Mouse (Mus musculus): ENCODE measurements around the gene Dtnb.
A peak's percentile ranks its signal among the peaks of the same experiment; 100 is the strongest.
"Not testable (repeated sequence)": the region's sequence is repeated elsewhere in the genome, so short reads cannot be mapped to it uniquely, and the experiment has no call there.

Dtnb gene

DNA sequence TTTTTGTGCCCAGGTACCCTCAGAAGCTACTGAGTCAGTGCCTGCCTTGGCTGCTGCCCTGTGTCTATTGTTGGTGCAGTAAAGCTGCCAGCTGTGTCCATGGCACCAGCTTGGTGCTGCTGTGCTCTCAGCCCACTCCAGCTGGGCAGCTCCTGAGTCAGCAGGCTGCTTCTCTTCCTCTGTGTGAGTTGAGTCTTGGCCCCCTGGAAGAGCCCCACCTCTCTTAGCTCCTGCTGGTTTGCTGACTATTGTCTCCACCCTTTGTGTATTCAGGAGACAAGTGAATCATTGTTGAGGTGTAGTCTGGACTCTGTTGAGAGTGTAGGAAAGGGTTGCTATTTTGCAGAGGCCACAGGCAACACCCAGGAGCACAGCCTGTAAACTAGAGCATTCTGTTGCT, 90.5 kb downstream of the Dtnb start:
- DNase-seq = no peak

DNA sequence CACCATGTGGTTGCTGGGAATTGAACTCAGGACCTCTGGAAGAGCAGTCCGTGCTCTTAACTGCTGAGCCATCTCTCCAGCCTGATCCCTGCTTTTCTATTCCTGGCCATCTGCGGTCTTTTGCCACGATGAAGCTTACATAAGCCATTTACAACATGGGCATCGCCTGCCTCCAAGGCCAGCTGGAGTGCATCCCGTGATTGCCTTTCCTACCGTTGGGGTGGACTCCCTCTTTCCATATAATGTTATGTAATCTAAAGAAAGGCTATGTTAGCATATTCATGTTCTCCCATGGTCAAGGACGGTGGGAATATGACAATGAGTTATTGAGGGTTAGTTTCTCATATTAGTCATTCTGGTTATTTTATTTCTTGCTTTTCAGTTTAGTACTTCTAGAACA, 91.2 kb downstream of the Dtnb start:
- no peak for DNase-seq

DNA sequence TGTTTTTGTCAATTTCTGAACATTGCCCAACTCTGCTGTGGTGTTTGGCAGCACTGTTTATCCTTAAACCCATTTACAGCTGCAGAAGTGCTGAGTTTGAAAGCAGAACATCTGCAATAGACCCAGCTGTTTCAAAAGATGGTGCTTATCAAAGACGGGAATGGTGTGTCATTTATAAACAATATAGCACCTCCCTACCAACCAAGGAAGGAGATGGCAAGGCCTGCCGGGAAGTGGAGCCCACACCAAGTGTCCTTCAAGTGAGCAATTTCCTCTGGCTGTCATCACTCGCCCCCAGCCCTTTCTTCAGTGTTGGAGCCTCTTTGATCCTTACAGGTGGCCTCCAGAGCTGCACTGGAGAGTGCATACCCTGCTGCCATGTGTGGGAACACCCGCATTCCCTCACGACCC, 97.8 kb downstream of the Dtnb start:
- no peak for DNase-seq

DNA sequence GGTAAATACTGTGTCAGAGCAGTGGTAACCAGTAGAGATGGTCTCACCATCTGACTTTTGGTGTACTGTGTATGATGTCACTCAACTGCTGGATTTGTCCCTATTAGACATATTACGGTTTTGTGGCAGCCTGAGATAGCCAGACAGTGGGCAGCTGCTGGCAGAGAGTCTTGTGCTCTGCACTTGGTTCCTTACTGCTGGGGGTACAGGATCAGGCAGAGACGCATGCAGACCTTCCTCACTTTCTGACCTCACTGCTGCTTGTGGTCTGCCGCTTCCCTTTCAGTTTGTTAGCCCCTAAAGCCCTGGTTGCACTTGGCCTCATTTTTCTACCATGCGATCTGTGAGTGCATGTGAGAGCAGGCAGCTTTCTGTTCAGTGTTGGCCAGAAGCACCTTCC, 98.9 kb downstream of the Dtnb start:
- DNase-seq = no peak

DNA sequence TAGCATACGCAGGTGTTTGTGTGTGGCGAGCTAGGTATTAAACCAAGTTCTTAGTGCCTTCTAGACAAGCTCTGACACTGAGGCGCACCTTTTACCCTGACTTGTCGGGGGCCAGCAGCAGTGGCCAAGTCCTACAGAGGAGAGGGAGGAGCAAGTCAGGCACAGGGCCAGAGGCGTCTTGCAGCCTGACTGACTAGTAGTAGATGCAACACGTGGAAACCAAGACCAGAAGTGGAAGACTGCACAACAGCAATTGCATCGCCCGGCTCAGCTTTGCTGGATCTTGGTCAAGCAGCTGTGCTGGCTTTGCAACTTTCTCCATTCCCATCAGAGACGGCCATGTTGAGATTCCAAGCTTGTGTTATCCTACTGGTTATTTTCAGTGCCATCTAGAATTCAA, 100.6 kb downstream of the Dtnb start:
- no peak for DNase-seq

DNA sequence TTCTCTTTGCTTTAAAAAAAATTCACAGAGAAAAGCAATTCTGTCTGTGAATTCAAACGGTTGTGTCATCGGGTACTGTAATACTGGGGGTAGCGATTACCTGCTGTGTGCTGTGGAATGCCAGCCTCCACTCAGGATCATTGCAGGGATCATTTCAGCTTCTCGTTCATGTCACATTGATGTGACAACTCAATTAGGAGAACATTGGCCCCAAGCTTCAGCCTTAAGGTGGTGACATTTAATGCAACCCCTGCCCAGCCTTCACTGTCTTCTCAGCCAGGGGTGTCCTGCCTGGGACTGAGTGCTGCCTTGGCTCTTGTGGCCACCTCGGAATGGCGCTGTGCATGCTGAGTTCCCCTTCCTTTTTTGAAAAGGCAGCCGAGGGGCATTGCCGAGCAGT, 101.7 kb downstream of the Dtnb start:
- DNase-seq = no peak

DNA sequence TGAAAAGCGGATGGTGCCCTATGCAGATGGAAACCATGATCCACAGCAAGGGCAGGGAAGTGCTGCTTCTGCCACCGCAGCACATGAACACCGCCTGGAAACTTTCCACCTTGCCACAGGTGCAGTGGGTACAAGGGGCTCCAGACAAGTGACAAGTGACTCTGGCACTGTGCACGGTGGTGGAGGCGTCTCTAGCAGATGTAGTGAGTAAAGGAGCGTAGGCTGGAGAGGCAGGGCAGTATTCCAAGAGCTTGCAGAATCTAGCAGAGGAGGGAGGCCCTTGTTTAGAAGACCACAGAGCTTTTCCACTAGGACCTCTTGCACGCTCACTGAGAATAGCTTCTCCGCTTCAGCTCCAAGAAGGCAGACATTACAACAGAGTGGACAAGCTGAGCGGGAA, 102.7 kb downstream of the Dtnb start:
- no peak for DNase-seq

DNA sequence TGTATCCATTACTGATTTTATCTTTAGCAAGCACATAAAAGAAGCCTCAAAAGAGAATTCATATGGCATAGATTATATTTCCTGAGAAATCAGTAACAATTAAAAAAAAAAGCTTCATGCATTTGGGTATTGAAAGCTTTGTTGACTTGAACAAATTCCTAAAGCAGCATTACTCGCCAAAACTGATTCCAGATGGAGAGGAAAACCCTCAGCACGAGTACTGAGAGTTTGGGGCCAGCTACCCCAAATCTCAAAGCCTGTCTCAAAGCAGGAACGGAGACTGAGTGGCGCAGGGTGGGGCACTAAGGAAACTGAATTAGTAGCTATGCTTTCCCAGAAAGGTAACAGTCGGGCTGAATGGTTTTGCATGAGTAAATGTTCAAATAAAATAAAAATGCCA, 108.5 kb downstream of the Dtnb start:
- DNase-seq = no peak

DNA sequence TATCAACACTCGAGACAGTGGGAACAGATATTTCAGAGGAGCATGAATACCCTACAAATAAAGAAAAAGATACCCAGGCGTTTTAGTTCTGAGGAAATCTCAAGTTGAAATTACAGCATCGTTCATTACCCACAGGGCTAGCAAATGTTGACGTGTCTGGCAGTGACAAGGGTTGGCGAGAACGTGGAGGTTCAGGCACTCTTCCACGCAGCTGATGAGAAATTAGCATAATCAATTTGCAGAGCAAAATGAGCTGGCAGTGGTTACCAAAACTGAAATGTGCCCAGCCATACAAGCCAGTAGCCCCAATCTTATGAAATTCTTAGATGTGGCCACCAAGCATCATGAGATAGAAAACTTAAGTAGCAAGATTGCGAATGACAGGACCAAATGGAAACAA, 110.9 kb downstream of the Dtnb start:
- no peak for DNase-seq

DNA sequence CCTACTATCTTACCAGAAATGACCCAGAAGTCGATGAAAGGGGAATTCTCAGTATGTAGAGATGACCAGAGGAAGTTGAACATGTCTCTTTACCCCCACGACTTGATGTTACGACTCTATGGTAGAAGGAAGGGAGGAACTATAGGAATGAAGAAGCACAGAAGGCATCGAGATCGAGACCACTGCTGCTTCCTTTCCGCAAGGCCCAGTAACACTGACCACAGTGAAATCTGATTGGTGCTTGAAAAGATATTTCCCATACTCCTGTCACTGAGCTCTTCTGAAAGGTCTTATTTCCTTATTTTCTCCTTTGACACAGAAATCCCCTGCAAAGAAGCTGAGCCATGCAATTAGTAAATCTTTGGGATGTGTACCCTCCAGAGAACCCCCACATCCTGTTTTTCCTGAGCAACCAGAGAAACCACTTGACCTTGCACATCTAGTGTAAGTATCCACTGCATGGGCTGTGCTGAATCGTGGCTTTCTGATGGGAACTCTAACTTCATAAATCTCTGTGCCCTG, 114.3 kb downstream of the Dtnb start:
- DNase-seq = no peak

DNA sequence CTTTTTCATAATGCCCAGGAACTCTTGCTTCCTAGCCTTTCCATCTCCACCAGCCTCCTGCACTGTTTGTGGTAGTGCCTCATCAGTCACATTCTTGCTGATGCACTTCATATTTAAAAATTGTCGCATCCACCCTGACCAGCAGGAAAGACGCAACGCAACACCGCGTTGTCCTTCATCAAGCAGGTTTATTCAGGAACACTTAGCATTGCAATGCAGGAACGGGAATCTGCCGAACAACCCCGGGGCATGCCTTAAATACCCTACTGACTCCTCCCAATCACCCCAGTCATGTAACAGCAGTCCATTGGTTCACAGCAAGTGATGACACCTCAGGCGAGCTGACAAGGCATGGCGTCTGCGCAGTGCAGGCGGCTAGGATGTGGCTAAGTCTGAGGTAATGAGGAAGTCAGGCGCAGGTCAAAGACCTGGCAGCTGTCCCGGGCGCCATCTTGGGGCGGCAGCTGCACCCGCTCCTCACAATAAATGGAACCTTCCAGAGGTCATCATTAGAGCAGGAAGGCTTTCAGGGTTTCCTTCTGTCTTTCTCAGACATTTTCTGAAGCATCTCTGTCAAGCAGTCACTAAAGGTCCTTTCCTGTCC, 118.8 kb downstream of the Dtnb start:
- DNase-seq = not testable (repeated sequence)

DNA sequence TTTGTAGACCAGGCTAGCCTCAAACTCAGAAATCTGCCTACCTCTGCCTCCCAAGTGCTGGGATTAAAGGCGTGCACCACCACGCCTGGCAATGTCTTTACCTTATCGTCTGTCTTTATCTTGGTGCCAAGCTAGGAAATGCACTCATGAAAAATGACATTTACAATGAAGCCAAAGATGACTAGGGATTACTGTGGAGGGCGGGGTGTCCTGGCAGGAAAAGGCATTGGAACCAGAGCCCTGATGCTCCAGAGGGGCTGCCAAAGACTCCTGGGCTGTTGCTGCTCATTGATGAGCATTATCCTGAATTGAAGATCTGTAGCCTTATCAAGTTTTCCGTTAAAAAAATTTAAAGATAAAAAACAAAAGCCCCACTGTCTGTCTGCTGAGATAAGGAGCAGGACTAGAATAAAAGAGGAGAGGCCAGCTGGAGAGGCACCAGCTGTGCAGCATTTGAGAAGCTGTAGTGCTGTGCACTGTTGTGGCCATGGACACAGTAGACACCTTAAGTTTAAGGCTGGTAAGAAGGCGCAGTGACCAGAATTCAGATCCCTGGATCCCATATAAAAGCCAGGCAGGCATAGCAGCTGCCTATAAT, 120.7 kb downstream of the Dtnb start:
- no peak for DNase-seq

DNA sequence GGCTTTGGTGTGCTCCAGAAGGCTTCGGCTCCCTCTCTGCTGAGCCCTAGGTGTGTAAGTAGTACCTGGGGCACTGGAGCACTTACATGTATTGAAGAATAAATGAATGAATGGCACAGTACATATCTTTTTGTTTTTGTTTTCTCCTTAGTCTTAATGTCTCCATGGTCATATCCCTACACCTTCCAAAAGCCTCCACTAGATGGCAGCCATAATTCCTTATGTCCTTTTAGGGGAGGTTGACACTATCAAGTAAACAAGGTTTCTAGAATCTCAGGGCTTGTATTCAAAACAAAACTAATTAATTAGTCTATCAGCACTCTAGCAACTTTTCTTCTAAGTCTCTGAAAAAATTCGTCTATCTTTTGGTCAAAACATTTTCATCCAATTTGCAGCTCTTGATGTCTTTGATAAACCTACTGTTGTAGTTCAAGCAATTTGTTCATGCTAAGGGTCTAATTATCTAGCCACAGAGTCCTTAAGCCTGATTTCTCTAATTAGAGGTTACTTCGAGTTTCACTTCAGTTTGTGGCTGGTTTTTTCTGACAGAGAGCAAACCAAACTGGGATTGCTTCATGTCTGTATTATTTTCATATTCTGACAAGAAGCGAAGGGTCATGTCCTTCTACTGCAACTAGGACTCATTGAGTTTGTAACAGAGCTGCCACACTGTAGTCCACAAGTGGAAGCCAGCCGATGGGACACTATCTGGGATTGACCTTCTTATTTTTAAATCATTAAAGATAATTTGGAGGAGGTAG, 123.7 kb downstream of the Dtnb start:
- peak in 1 of 2 experiments; percentile 32 for DNase-seq

DNA sequence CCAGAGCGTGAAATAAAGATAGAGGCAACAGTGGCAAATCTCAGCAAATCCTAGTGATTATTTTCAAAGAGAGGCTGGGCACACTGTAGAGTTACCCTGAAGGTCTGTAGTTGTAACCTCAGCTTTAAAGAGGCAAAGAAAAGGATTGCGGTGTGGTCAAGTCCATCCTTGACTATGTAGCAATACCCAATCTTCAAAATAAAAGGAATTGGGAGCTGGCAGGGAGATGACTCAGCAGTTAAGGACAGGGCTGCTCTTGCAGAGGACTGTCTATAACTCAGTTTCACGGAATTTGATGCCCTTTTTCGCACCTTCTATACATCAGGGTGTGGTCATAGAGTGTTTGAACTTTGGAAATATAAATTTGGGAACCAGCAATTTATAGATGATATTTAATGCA, 128.3 kb downstream of the Dtnb start:
- no peak for DNase-seq

DNA sequence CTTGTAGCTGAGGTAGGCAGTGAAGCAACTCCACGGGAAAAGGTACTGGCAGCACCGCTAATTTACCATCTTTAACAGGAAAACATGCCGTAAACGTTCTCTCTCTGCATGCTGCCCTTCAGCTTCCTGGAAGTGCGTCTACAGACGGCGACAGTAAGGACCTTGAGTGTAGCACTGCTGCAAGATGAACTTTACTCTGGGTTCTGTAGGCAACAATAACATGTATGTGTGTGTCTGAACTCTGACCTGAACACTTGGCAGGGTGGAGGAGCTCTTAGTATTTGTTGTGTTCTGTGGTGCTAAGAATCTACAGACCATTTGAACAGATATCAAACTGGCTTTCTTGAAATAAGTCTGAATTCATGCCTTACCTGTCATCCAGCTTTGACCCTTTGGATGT, 130.7 kb downstream of the Dtnb start:
- DNase-seq = no peak

DNA sequence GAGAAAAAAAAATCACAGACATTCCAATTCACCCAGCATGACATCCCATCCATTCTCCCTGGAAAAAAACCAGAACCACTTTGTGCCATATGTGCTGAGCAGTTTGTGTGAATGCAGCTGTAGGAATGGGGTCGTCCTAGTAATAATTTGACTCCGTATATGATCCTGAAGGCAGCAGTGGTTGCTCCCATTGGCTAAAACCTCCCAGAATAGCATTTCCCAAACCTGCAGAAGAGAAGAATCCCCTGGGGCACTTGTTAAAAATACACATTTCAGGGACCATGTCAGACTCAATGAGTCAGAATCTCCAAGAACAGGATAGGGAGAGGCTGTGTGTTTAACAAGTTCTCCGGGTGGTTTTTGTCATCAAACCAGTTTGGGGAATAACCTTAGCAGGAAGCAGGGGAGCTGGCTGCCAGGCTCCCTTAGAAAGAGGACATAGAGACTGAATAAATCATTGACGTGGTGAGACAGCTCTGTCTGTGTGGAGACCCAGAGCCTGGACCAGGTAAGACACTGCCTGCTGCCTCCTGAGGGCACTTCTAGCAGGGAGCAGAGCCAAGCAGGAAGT, 147.1 kb downstream of the Dtnb start:
- no peak for DNase-seq

DNA sequence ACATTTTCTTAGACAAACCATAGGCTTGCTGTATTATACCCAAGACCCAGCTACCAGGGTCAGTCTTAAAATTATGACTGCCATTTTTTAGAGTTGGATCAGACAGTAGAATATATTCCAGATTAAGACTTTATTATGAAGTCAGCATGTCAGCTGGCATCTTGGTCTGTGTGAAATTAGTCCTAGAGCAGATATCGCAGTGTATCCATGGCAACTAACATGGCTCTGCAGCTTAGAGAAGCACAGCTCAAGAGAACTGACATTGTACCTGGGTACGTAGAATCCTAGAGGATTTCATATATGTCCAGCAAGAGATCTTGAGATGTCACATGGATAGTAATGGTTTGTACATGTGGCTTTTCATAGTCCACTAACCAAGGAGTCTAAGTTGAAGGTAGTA, 148.3 kb downstream of the Dtnb start:
- no peak for DNase-seq

DNA sequence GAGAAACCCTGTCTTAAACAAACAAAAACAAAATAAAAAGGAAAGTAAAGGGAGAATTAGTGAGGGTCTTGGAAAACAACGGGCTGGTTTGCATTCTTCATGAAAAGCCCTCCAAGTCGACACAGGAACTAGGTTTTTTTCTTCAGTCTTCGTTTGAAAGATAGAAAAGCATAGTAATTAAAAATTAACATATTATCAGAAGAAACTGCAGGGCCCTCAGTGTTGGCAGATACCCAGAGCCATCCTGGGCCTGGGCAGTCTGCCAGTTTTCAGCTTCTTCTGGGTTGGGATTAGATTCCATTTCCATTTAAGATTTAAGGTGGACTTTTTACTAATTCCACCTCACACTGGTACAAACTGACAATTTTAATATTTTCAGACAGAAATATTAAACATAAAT, 151.6 kb downstream of the Dtnb start:
- DNase-seq = no peak

DNA sequence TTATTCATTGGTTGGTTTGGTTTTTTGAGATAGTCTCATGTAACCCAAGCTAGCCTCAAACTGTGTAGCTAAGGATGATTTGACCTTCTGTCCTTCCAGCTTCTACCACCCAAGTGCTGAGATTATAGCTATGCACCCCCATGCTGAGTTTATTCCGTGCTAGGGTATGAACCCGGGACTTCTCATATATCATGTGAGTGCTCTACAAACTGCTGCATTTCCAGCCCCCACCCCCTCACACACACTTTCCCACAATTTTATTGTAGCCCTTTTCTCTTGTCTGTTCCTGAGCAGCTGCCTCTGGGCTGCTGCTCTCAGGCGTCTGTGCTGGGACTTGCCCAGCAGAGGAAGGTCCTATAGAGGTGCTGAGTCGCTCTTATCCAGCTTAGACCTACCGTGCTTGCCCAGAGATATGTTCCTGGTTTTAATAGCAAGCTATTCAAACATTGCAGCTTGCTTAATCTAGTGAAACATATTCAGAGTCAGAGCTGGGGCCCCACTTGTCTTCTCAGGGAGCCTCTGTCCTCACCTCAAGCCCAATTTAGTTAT, 152.7 kb downstream of the Dtnb start:
- DNase-seq = no peak

DNA sequence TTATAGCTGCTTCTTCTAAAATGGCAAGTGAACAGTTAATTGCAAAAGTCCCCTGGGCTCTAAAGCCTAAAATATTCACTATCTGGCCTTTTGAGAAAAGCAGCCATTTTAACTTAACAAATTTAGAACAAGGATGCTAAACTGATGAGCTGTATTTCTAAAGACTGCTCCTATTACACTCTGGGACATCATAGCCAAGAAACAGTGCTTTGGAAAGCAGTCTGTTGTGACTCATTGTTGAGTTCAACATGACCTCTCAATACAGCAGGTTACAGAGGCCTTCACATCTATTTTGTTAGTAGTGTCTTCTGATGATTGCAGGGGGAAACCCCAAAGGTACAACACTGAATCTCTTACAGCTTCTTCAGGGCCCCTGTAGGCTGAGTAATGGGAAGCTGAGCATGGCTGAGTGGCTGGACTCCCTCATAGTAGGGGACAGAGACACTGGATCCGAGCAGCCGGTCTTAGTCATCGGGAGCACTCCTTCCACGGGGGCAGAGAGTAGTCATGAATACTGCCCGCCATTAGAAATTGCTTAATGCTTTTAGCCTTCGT, 157.4 kb downstream of the Dtnb start:
- DNase-seq = no peak

DNA sequence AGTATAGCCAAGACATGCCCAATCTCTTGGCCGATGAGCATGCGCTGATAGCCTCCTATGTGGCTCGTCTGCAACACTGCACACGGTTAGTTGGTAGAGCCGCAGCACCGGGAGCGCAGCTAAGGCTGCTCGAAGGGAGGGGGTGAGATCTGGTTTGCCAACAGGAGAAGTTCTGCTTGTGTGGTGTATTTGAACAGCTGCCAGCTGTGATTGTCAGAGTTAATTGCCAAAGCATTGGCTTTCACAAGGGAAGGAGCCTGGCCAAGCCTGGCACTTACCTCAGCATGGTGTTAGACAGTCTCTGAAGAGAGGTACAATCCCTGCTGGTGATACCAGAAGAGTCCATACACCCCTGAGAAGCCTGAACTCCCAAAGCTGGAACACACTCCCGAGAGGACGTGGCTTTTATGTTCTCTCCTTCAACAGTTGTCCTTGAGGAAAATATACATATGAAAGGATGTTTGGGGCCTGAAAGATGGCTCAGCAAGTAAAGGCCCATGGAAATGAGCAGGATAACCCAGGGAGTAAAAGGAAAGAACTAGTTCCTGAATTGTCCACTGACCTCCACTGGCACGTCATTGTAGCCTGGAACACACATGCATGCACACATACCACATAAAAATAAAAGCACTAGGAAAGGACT, 160.6 kb downstream of the Dtnb start:
- no peak for DNase-seq

DNA sequence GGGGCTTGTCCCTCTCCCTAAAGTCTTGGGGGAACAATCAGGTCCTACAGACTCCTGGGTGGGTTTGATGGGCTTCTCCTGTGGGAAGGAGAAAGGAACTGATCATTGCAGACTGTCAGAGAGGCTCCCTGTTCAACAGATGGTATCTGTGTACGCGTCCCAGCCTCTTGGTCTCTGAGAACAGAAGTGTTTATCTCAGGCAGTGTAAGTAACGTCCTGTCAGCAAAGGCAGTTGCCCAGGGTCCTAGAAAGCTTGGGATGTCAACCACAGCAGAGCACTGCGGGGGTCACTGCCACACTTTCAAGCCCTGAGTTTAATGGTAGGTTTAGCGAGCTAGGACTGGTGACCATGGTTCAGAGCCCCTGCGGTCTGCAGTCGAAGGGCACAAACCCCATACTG, 161.1 kb downstream of the Dtnb start:
- DNase-seq = no peak

DNA sequence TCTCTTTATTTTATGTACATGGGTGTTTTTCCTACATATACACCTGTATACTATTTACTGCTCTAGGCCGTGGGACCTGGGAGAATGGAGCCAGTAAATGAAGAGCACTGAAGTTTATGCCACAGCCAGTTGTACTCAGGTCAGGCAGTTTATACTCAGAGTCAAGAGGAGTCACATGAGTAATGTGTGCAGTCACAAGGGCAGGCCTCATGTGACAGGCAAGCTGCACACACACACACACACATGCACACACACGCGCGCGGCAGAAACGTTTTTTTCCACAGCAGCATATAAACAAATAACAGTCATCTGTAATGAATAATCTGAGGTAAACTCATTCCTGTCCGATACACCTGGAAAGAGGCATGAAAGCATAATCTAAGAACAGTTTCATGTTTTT, 164.8 kb downstream of the Dtnb start:
- no peak for DNase-seq

Data from spleen, adult 18-20 months (tissue).